Mouse (Mus musculus): ENCODE measurements at regions not wholly inside any gene's neighbourhood (a gene's known extent, or its start where the extent isn't known, plus 50 kb on each side); places are given as distances from the start of the nearest gene placed in this dataset.
A peak's percentile ranks its signal among the peaks of the same experiment; 100 is the strongest.

DNA sequence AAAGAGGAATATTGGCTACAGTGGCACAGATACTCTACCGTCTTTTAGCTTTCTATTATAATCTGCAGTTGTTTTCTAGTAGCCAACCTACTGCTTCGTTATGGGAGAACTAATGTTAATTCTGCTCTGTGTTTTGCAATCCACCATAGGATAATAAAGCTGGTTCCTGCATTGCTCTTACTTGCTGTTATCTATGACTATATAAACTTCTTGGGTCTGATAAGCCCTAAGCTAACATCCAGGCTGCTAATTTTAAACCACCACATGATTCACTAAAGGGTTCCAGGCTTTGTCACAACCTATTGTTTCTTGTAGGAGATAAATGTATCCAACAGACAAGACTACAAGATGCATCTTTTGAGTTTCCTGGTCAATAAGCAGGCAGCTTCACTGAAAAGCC, 173.5 kb upstream of the Aga start:
- DNase-seq (ENCODE audit: low spot score) (no peak), ATAC-seq (ENCODE audit: low FRiP score) (no peak)
- Histone ChIP-seq H3K36me3 (ENCODE audit: control insufficient read depth, insufficient read depth, low read length) (no peaks in the 10 kb centered on the region), H3K4me2 (replicated peaks; ENCODE audit: low read depth, low read length) (no peak overlapping the region), H3K27me3 (ENCODE audit: control insufficient read depth, insufficient read depth, low read length) (no peaks in the 10 kb centered on the region), H3K9ac (ENCODE audit: low read depth, low read length) (no peak overlapping the region), H3K9me3 (ENCODE audit: control insufficient read depth, low read length) (no peaks in the 10 kb centered on the region), H3K4me3 (ENCODE audit: low read depth, low read length) (no peak overlapping the region), H3K4me1 (replicated peaks; ENCODE audit: control insufficient read depth, insufficient read depth, low read length) (no peaks in the 10 kb centered on the region), H3K27ac (ENCODE audit: low read depth, low read length) (no peak overlapping the region)
- WGBS = 95% methylated on average over 2 of the region's 2 CpGs

DNA sequence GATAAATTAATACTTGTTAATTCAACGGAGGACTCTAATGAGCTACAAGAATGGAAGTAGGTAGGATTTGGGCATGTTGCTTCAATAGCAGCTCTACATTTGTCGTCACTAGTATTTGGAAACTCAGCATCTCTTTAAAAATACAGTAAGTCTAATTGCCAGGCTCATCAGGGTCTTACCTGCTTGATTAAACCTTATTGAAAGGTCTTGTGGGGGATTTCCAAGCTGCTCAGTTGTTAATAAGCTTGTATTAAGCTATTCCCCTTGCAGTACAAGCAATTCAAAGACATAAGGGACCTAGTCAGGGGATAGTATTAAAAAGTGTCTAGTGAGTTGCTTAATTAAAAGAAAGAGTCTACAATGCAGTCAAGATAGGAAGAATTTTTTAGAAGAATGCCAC, 142.9 kb upstream of the Aga start:
- no peak overlapping the region for H3K4me2 ChIP-seq (replicated peaks; ENCODE audit: low read depth, low read length)
- no peak overlapping the region for H3K27ac ChIP-seq (ENCODE audit: low read depth, low read length)
- DNase-seq (ENCODE audit: low spot score) (no peak), ATAC-seq (ENCODE audit: low FRiP score) (no peak)
- no peaks in the 10 kb centered on the region for H3K36me3 ChIP-seq (ENCODE audit: control insufficient read depth, insufficient read depth, low read length)
- H3K4me3 ChIP-seq (ENCODE audit: low read depth, low read length) = no peak overlapping the region
- H3K4me1 ChIP-seq (replicated peaks; ENCODE audit: control insufficient read depth, insufficient read depth, low read length) = no peaks in the 10 kb centered on the region
- 84% methylated on average over 2 of the region's 2 CpGs for WGBS
- no peaks in the 10 kb centered on the region for H3K27me3 ChIP-seq (ENCODE audit: control insufficient read depth, insufficient read depth, low read length)
- no peak overlapping the region for H3K9ac ChIP-seq (ENCODE audit: low read depth, low read length)
- no peaks in the 10 kb centered on the region for H3K9me3 ChIP-seq (ENCODE audit: control insufficient read depth, low read length)

DNA sequence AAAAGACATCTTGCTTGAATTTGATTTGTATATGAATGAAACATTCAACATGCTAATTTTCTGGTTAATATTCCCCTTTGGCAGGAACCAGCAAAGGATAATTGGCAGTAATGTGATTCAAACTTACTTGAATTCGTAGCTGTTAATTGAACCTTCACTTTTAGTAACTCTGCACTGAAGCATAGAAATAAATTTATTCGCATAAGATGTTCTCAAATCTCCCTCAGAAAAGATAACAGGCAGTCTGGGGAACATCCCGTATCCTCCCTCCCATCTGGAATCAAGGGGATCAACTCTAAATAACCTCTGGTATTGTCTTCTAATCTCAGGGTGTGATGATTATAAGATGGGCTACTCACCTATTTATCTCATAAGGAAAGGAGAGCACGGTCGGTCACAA, 138.1 kb upstream of the Aga start:
- H3K4me2 ChIP-seq (replicated peaks; ENCODE audit: low read depth, low read length) = no peak overlapping the region
- no peaks in the 10 kb centered on the region for H3K27me3 ChIP-seq (ENCODE audit: control insufficient read depth, insufficient read depth, low read length)
- 80% methylated on average over 5 of the region's 5 CpGs for WGBS
- no peak overlapping the region for H3K4me3 ChIP-seq (ENCODE audit: low read depth, low read length)
- ATAC-seq (ENCODE audit: low FRiP score) = no peak
- no peaks in the 10 kb centered on the region for H3K36me3 ChIP-seq (ENCODE audit: control insufficient read depth, insufficient read depth, low read length)
- no peaks in the 10 kb centered on the region for H3K9me3 ChIP-seq (ENCODE audit: control insufficient read depth, low read length)
- H3K27ac ChIP-seq (ENCODE audit: low read depth, low read length) = no peak overlapping the region
- H3K9ac ChIP-seq (ENCODE audit: low read depth, low read length) = no peak overlapping the region
- DNase-seq (ENCODE audit: low spot score) = no peak
- no peaks in the 10 kb centered on the region for H3K4me1 ChIP-seq (replicated peaks; ENCODE audit: control insufficient read depth, insufficient read depth, low read length)

DNA sequence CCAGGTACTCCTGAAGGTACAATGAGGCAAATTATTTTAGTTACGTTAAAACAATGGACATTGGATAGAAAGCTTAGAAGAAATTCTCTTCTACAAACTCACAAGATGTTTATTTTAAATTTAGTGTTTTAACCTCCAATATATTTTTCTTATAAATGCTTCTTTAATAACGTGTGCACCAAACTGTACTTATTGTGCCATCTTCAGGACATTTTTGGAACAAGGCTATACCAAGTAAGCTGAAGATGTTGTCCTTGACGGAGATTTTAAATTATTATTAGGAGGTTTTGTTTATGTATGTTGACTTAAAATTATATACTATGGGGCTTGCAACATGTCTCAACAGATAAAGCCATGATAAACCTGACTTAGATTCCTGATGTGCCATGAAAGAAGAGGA, 99.4 kb upstream of the Aga start:
- no peaks in the 10 kb centered on the region for H3K9me3 ChIP-seq (ENCODE audit: control insufficient read depth, low read length)
- DNase-seq (ENCODE audit: low spot score) (no peak), ATAC-seq (ENCODE audit: low FRiP score) (no peak)
- WGBS = 76% methylated on average over 3 of the region's 3 CpGs
- no peak overlapping the region for H3K27ac ChIP-seq (ENCODE audit: low read depth, low read length)
- no peaks in the 10 kb centered on the region for H3K4me1 ChIP-seq (replicated peaks; ENCODE audit: control insufficient read depth, insufficient read depth, low read length)
- no peak overlapping the region for H3K4me2 ChIP-seq (replicated peaks; ENCODE audit: low read depth, low read length)
- no peaks in the 10 kb centered on the region for H3K27me3 ChIP-seq (ENCODE audit: control insufficient read depth, insufficient read depth, low read length)
- no peak overlapping the region for H3K9ac ChIP-seq (ENCODE audit: low read depth, low read length)
- no peaks in the 10 kb centered on the region for H3K36me3 ChIP-seq (ENCODE audit: control insufficient read depth, insufficient read depth, low read length)
- H3K4me3 ChIP-seq (ENCODE audit: low read depth, low read length) = no peak overlapping the region

DNA sequence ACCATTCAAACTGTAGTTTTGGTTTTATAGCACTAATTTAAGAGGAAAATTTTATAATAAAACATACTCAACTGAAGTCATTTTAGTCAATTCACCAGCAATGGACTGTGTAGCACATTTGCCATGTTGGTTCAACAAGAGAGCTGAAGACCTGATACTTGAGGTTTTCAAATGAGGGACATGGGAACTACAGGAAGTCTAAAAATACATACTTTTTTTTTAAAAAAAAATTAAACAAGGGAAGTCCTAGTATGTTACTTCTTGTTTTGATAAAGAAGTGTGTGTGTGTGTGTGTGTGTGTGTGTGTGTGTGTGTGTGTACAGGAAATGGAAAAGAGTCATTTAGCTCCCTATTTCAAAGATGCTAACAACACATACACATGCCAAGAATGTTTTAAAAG, 77.3 kb upstream of the Aga start:
- no peak overlapping the region for H3K4me3 ChIP-seq (ENCODE audit: low read depth, low read length)
- H3K27ac ChIP-seq (ENCODE audit: low read depth, low read length) = no peak overlapping the region
- no peaks in the 10 kb centered on the region for H3K27me3 ChIP-seq (ENCODE audit: control insufficient read depth, insufficient read depth, low read length)
- H3K4me1 ChIP-seq (replicated peaks; ENCODE audit: control insufficient read depth, insufficient read depth, low read length) = no peaks in the 10 kb centered on the region
- no peaks in the 10 kb centered on the region for H3K36me3 ChIP-seq (ENCODE audit: control insufficient read depth, insufficient read depth, low read length)
- ATAC-seq (ENCODE audit: low FRiP score) = no peak
- H3K9me3 ChIP-seq (ENCODE audit: control insufficient read depth, low read length) = no peaks in the 10 kb centered on the region
- H3K9ac ChIP-seq (ENCODE audit: low read depth, low read length) = no peak overlapping the region
- no peak overlapping the region for H3K4me2 ChIP-seq (replicated peaks; ENCODE audit: low read depth, low read length)
- DNase-seq (ENCODE audit: low spot score) = no peak

DNA sequence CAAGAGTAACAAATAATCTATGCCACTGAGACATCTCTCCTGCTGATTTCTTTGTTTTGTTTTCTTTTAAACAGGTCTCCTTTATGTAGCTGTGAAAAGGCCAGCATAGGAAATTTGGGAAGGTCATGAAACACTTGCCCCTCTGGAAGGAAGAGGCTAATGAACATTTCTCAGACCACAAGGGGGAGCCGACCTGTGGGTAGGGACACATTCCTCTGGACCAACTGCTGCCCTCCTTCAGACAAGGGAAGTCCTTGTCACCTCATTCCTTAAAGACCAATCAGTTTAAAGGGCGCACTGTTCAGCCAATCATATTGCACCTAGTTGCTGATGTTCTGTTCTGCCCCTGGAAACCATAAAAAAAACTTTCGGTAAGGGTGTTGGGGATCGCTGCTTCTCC, 75.8 kb upstream of the Aga start:
- Histone ChIP-seq H3K27me3 (ENCODE audit: control insufficient read depth, insufficient read depth, low read length) (no peaks in the 10 kb centered on the region), H3K9me3 (ENCODE audit: control insufficient read depth, low read length) (no peaks in the 10 kb centered on the region), H3K4me3 (ENCODE audit: low read depth, low read length) (no peak overlapping the region), H3K4me1 (replicated peaks; ENCODE audit: control insufficient read depth, insufficient read depth, low read length) (no peaks in the 10 kb centered on the region), H3K9ac (ENCODE audit: low read depth, low read length) (no peak overlapping the region), H3K4me2 (replicated peaks; ENCODE audit: low read depth, low read length) (no peak overlapping the region), H3K27ac (ENCODE audit: low read depth, low read length) (no peak overlapping the region), H3K36me3 (ENCODE audit: control insufficient read depth, insufficient read depth, low read length) (no peaks in the 10 kb centered on the region)
- DNase-seq (ENCODE audit: low spot score) (no peak), ATAC-seq (ENCODE audit: low FRiP score) (no peak)
- WGBS = 95% methylated on average over 4 of the region's 4 CpGs

DNA sequence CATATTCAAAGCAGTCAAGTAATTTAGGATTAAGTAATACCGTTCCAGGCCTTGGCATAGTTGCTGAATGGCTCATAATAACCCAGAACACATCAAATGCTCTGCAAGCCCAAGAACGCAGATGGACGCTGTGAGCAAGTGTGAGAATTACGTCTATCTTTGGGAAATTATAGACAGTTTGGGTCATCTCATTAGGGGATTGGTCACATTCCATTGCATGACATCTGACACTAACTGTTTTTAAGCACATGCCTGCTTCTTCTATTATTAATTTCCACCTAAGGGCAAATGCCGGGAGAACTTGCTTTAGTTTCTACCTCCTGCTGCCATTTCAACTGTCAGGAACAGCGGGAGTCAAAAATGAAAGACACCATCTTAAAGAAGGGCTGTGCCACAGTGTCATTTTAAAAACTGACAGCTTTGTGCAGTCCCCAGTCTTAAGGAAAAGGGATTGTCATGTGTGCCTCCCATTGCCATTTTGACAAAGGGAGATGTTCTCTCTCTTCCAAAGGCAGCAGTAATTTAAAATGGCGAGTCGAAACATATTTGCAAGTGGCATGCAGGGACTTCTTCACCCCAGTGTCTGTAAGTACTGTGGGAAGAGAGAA, 64.7 kb upstream of the Aga start:
- Histone ChIP-seq H3K4me1 (replicated peaks; ENCODE audit: control insufficient read depth, insufficient read depth, low read length) (no peaks in the 10 kb centered on the region), H3K27me3 (ENCODE audit: control insufficient read depth, insufficient read depth, low read length) (no peaks in the 10 kb centered on the region), H3K27ac (ENCODE audit: low read depth, low read length) (no peak overlapping the region), H3K9me3 (ENCODE audit: control insufficient read depth, low read length) (no peaks in the 10 kb centered on the region), H3K36me3 (ENCODE audit: control insufficient read depth, insufficient read depth, low read length) (no peaks in the 10 kb centered on the region), H3K4me3 (ENCODE audit: low read depth, low read length) (no peak overlapping the region), H3K4me2 (replicated peaks; ENCODE audit: low read depth, low read length) (no peak overlapping the region), H3K9ac (ENCODE audit: low read depth, low read length) (no peak overlapping the region)
- WGBS = 49% methylated on average over 8 of the region's 8 CpGs
- peak; percentile 69 for ATAC-seq (ENCODE audit: low FRiP score)
- peak; percentile 16 for DNase-seq (ENCODE audit: low spot score)

Data from hindbrain, embryonic 11.5 days (tissue).